Mouse (Mus musculus) adrenal gland, postnatal 4 days (tissue): Measurements from ENCODE around the gene Uqcr10. TPM values are rescaled to one million over a fixed set of nuclear protein-coding genes. Genes with fewer than 3 reads are reported as not detected.

Experiments used
- DNase-seq, 2 experiments: peaks; one replicate each; pipeline ENCODE4 v3.0.0; 2021 to 2022; ENCODE audit warnings: low spot score in 2 of 2, mixed read lengths in 2 of 2
- long read RNA-seq, 2 experiments: library from polyadenylated mRNA; stranded (forward); transcript quantifications; one replicate each; pipeline ENCODE4 v2.0.0; 2021
- total RNA-seq, 2 experiments: library from RNA; stranded (reverse); gene quantifications; 2 replicates each; pipeline ENCODE4 v1.2.3; 2021

The Uqcr10 gene
- 100 to 1,000 TPM; 558 to 634 TPM for total RNA-seq
- long read RNA-seq, experiment 1, transcript Uqcr10-201 (2 exons, 434 nt) = major isoform, 477 of 501 reads
- long read RNA-seq, experiment 1, transcript Uqcr10-203 (3 exons, 510 nt) = minor isoform, 13 of 501 reads
- long read RNA-seq, experiment 1, partial matches to known transcripts = 9 of 501 reads
- long read RNA-seq, experiment 1, other reads (novel, unspliced or antisense) = 2 of 501 reads
- long read RNA-seq, experiment 2, transcript Uqcr10-203 (3 exons, 510 nt) = minor isoform, 6 of 360 reads
- long read RNA-seq, experiment 2, transcript Uqcr10-201 (2 exons, 434 nt) = major isoform, 251 of 360 reads
- long read RNA-seq, experiment 2, partial matches to known transcripts = 101 of 360 reads
- long read RNA-seq, experiment 2, other reads (novel, unspliced or antisense) = 2 of 360 reads

DNA sequence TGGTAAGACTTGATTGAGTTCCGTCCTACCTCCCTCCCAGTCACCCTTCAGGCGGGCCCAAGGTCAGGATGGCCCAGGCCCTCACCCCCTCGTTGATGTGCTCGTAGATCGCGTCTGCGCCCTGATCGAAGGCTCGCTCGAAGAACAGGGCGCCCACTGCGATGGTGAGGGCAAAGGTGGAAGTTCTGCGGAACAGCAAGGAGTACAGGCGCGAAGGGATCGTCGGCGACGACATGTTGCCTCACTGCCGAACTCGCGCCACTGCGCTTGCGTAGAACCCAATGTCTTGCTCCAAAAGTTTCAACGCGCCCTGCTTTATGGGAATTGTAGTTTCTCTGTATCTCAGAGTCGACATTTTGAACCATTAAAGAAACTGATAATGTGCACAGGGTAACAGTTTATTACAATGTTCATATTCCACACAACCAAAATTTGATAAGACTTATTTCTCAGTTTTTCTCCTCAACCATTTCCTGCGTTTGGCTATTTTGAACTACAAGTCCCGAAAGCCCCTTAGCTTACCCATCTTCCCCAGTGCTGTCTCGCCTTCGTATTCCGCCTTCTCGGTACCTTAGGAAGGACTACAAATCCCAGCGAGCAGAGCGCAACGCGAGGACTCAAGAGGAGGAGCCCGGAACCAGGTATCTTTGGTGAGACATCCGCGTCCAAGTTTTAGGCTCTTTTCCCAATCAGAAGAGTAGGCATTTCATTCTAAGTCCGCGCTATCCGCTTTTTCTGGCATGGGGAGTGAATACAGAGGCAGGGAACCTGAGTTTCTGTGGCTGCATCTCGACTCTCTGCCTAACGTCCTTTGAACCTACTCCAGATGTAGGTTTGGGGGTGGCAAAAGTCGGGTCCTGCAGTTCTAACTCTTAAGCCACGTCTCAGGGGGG, at the start of gene Uqcr10, which contains the start of gene Zmat5:
TSS of gene Uqcr10 (minus strand) at position 271 of the 893 bp plus-strand sequence.
TSS of gene Zmat5 (plus strand) at position 607 of the 893 bp plus-strand sequence.
- DNase-seq = peak; percentile 83 to 87

GRCm38 (mm10) chr11:4752836-4753235, 48.7 kb upstream of the Uqcr10 start:
- DNase-seq = no peak

DNA sequence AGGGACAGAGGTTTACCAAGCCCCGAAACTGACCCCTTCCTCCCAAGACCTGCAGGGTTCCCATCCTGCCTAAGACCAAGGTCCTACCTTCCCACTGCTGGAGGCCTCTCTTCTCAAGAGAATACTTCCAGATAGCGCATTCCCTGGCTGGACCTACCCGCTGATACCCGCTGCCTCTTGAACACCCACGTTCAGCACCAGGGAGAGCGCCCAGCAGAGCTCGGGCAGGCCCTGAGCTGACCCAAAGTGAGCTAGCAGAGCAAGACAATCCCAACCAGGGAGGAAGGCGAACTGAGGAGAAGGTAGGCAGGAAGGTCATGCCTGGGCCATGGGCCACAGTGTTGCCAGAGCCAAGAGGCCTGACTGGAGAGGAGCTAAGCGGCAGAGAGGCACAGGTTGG, 46.1 kb upstream of the Uqcr10 start:
- DNase-seq = peak; percentile 55 to 69

DNA sequence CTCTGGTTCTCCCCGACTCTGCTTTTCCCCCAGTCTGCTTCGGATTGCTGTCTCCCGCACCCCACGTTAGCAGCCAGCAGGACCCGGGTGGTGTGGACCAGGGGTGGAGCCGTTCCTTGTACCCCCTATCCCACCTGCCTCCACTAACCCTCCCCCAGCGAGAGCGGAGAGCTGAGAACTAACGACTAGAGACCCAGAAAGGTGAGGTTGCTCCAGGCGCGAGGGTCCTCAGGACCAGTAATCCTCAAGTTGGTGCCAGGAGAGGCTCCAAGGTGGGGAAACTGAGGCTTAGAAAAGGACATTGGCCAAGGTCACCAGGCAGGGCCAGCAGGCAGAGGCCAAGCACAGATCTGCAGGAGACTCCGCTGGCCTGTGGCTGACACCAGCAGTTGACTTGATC, 43.1 kb upstream of the Uqcr10 start:
- no peak for DNase-seq

DNA sequence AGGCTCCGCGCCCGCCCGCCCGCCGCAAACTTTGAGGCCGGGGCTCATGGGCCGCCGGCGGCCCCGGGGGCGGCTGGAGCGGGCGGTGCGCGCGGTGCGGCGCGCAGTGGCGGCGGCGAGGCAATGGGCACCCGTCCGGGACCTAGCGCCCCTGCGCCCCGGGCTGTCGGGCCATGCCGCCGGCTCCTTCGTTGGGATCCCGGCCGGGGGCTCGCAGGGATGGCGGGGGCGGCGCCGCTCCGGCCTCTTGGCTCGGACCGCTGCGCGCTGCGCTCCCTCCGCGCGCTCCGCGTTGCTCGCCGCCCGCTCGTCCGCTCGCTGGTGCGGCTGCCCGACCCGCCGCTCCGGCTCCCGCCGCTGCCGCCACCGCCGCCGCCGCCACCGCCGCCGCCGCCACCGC, 42.6 kb upstream of the Uqcr10 start, which contains the start of gene Cabp7:
TSS of gene Cabp7 (minus strand) at position 46 of the 400 bp plus-strand sequence.
- DNase-seq = no peak

DNA sequence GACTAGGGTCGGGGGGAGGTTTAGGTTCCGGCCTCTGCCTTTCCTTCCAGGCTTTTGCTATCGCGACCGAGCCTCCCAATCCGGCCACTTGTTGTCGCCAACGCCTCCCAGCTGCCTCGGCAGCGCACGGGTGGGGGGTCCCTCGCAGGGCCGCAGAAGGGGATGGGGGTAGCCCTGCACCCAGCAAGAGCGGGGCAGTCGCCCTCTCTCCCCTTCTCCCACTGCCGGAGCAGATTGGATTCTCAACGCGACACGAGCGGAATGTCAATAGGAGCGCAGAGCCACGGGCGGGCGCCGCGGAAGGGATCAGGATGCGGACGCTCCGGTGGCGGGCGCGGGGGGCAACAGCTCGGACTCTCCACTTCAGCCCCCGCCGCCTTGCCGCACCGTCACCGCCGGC, 41.8 kb upstream of the Uqcr10 start:
- DNase-seq = no peak

DNA sequence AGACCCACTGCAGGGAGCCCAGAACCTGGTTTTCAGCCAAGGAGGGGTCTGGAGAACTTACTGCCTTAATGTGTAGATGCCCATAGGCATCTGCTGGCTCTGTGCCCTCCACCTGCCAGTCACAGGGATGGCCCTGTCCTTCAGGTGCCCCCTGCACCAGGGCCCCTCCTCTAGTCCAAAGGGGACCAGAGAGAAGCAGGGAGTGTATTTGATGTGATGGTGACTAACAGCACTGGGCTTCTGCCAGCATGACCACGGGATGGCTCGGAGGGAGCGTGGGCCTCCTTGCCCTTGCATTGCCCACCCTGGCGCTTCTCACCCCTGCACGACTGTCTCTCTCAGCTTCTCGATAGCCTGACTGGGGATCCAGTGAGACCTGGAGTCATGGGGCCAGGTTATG, 40.5 kb upstream of the Uqcr10 start:
- no peak for DNase-seq

GRCm38 (mm10) chr11:4740785-4741184, 36.6 kb upstream of the Uqcr10 start:
- DNase-seq = no peak

- DNase-seq = no peak
Observed at GRCm38 (mm10) chr11:4738719-4739118, 34.6 kb upstream of the Uqcr10 start.

DNA sequence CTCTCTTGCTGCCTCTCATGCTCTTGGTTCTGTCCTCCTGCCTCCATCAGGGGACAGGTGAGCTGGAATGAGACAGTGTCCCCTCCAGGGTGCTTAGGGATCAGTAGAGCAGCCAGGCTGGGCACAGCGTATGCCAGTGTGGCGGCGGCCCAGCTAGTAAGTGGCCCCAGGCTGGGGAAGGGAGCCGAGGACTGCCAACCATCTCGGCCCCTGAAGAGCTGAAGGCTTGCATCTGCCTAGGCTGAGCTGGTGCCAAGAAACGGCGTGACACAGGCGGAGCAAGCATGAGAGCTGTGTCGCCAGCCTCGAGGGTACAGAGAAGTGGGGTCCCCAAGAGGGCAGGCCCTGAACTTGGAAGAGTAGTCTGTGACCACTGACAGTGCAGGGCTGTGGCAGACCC, 33.5 kb upstream of the Uqcr10 start:
- no peak for DNase-seq

- no peak for DNase-seq
Observed at GRCm38 (mm10) chr11:4736355-4736754, 32.2 kb upstream of the Uqcr10 start.

DNA sequence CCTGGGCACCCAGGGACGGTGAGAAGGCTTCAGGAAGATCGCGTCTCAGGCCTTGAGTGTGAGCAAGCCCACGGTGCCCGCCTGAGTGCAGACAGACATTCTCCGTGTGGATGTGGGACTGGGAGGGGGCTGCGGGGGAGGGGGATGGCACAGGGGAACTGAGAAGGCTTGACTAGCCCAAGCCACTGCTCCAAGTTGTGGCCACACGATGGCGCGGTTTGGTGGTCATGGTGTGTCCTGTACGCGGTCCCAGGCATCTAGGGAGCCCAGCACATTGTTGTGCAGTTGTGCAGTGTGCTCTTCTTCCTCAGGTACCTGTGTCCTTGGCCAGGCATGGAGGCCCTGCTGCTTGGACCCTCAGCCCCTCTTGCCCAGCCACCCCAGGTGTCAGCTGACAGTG, 30.0 kb upstream of the Uqcr10 start:
- no peak for DNase-seq

GRCm38 (mm10) chr11:4731781-4732180, 27.6 kb upstream of the Uqcr10 start:
- no peak for DNase-seq

DNA sequence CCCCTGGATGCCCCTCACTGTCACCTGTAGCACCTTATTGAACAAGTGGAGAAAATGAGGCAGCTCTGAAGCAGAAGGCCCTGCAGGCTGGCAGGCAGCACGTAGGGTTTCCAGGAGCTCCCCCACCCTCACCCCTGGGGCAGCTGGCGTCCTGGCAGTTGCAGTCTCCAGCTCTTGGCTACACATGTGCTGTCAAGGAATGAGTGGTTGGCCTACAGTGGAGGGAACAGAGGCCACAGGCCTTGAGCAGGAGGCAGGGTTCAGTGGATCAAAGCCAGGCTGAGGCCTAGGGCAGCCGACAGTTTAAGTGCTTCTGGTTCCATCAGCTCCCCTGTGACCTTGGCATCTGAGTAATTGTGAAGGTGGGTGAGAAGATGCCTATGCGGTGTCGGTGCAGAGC, 26.8 kb upstream of the Uqcr10 start:
- no peak for DNase-seq

- no peak for DNase-seq
Observed at GRCm38 (mm10) chr11:4730096-4730495, 26.0 kb upstream of the Uqcr10 start.

DNA sequence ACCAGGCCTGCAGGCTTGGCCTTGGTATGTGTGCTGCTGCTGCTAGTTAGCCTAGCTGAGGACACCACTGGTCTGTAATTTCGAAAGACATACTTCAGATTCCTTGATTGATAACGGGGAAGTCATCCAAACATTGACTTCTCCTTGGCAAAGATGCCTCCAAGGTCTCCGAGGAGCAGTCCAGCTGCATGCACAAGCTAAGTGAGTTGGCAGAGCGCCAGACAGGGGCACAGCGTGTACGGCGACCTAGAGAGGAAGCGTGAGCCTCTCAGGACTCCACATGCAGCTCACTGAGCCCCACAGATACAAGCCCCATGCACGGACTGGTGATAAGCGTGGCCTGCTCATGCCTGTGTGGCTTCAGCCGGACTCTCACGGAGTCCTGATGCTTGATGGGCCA, 25.5 kb upstream of the Uqcr10 start:
- DNase-seq = peak in 1 of 2 experiments; percentile 69

GRCm38 (mm10) chr11:4721728-4722127, 17.6 kb upstream of the Uqcr10 start:
- DNase-seq = no peak

DNA sequence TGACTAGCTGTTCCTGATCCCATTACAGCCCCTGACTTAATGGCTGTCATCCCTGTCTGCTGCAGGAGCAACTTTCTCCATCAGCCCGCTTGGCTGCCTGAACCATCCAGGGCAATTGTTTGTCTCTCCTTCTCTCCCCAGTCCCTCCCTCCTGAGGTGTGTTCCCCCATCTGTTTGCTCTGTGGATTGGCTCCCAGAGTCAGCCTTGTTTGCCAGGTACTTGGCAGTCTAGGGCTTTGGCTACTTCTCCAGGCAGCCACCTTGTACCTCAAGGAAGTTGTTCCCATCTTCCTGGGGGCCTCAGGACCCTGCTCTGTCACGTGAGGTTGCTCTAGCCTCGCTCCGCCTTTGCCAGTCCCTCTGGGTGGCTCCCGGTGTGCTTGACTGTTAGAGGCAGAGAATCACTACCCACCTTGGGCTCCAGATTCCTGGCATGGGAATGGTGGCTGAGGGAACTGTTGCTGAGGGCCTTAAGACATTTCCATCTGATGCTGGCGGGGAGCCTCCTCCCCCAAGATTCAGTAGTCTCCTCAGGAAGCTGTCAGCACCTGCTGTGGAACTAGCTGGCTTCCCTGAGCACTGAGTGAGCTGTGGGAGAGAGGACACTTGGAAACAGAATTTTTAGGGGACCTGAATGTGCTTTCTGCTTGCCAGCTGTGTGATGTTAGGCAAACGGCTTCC, 16.9 kb upstream of the Uqcr10 start:
- no peak for DNase-seq

DNA sequence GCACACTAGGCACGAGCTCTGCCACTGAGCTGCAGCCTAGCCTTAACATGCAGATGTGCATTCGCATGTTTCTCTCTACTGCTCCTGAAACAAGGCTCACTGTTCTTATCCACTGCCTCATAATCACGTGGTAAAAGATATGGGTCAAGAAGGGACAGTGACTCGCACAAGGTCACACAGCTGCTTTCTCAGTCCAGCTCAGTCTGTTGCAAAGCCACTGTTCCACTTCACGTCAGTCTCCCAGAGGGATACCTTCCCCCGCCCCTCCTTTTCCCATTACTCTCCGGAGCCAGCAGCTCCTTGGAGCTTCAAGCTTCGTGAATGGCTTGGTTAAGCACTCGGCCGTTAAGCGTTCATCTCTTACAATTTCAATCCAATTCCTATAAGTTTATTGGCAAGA, 16.3 kb upstream of the Uqcr10 start:
- DNase-seq = no peak

DNA sequence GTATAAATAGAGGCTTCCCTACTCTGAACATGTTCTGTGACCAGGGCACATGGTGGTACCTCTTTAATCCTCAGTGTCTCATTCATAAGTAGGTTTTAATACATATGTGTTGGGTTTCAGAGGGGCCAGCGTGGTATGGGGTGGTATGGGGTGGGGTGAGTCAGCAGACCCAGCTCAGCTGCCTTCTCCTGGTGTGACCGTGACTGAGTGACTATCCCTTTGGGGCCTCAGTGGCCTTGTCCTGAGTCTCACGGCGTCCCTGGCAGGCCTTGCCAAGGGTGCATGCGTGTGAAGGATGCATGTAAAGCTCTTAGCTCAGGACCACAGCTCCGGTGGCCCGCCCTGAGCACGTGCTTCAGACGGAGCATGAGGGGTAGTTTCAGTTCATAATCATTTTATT, 15.8 kb upstream of the Uqcr10 start:
- DNase-seq = no peak

- DNase-seq = no peak
Observed at GRCm38 (mm10) chr11:4718548-4718947, 14.4 kb upstream of the Uqcr10 start.
